Comparison of ENCODE assay signal across 8 mouse cellular contexts in the genomic region with DNA sequence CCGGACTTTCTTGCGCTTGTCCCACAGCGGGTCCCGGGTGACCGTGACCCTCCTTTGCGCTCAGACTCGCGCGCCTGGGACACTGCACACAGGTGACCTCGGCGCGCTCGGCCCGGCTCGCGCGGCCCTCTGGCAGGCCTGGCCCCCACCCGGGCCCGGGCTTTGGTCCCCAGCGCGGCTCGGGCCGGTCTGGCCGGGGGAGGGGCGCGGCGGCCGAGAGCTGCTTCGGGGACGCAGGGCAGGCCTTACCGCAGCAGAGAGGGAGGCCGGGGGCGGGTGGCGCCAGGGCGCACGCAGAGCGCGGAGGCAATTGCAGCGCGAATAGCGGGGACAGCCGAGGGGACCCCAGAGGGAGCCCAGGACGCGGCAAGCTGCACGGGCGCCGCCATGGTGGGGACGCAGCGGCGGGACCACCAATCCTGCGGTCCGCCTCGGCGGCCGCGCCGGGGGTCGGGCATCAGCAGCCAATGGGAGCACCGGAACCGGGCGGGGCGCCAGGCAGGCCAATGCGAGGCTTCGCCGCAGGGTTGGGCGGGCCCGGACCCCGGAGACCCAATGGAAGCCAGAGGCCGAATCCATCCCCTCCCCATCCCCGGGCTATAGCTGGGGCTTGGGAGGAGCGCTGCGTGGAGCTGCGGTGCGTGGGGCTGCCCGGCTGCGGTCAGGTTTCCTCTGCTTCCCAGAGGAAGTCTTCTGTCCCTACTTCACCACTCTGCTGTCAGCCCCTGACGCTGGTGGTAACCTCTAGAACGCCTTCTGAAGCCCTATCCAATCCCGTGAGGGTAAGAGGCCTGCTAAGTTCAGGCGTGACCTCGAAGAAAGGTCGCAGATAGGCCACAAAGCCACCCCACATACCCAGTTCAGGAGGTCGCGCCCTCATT. TPM values are rescaled to one million over a fixed set of nuclear protein-coding genes. Genes with fewer than 3 reads are reported as not detected.
DNase-seq lines count a peak whose midpoint lies in the region; ATAC-seq and TF ChIP-seq lines count a peak whose summit lies in the region.

A gene (minus strand): TSS at position 430 of the 881 bp plus-strand sequence.

- peak; percentile 71; the same call in 1 of the 2 replicates for TF ChIP-seq POLR2A in cortical plate, adult 2 months (IDR thresholded peaks at IDR 0.05; ENCODE audit: extremely low read depth, insufficient read depth, low read length)

- DNase-seq in gastrocnemius, postnatal 10 days = peak; percentile 100
- DNase-seq in induced T-regulatory cell, adult 2 months (ENCODE audit: low read depth) = peak; percentile 88
- DNase-seq in left cerebral cortex, adult 9 months (ENCODE audit: low spot score in 2 of 2) = peak; percentile 92 to 98
- DNase-seq in right cerebral cortex, postnatal 14 days = peak; percentile 100
- peak; percentile 89 to 94 for DNase-seq in urinary bladder, postnatal 36 days (ENCODE audit: low spot score in 2 of 2)

- no peak for TF ChIP-seq CTCF in cortical plate, adult 2 months (IDR thresholded peaks at IDR 0.05; ENCODE audit: extremely low read depth, insufficient read depth, low read length)

- ATAC-seq in activated CD4-positive, CD25-positive, alpha-beta regulatory T cell, adult 4 months = peak; percentile 89
- ATAC-seq in megakaryocyte progenitor cell, adult 5-6 weeks (replicated peaks; ENCODE audit: poor library complexity) = peak; percentile 92

- H3K4me1 ChIP-seq in cortical plate, adult 2 months (ENCODE audit: control insufficient read depth, insufficient read depth, low read length) = peaks cover 6% of the 10 kb centered on the region

- H3K27ac ChIP-seq in cortical plate, adult 2 months (ENCODE audit: insufficient read depth, low read length) = peak within 1 kb of the TSS; percentile 48; the same call in 1 of the 2 replicates

- peak within 1 kb of the TSS; percentile 46 for H3K4me3 ChIP-seq in cortical plate, adult 2 months (ENCODE audit: insufficient read depth, low read length)

RNA-seq across cellular contexts. Expression of the gene that starts here (rescaled TPM):
- under 1 TPM; 0.77 to 0.85 TPM for polyA plus RNA-seq in activated CD4-positive, CD25-positive, alpha-beta regulatory T cell, adult 4 months (2017; shearing (Covaris generic))
- polyA plus RNA-seq in cortical plate, adult 2 months (2012; rRNA removed) = 52.3 and 55.8 TPM in 2 replicates
- total RNA-seq in gastrocnemius, postnatal 10 days (2021) = 10 to 100 TPM; 40.9 to 48.9 TPM
- total RNA-seq in megakaryocyte progenitor cell, adult 5-6 weeks (2015) = 3.9 and 4.6 TPM in 2 replicates
- 4.7 and 5.2 TPM in 2 replicates for total RNA-seq in megakaryocyte progenitor cell, adult 5-6 weeks (2017)

Comparison
In these comparisons a context has a peak if more than half of its experiments do, and no peak if none do; other contexts are left out.
1. Peak in every context shown above with its lines: DNase-seq, ATAC-seq, H3K4me3 ChIP-seq and H3K27ac ChIP-seq.
2. RNA of the gene that starts here (total RNA-seq): 40.9 to 48.9 TPM in gastrocnemius, postnatal 10 days; 3.9 to 5.2 TPM in megakaryocyte progenitor cell, adult 5-6 weeks; every median in the first group is over 4 times any median in the second.
3. RNA of the gene that starts here (polyA plus RNA-seq): 52.3 to 55.8 TPM in cortical plate, adult 2 months; 0.77 to 0.85 TPM in activated CD4-positive, CD25-positive, alpha-beta regulatory T cell, adult 4 months; every median in the first group is over 10 times any median in the second.
4. Peak in ATAC-seq in activated CD4-positive, CD25-positive, alpha-beta regulatory T cell, adult 4 months; RNA of the gene not detected or under 1 TPM.